Mouse (Mus musculus): ENCODE results near the gene Pdzk1ip1. TPM values are rescaled to one million over a fixed set of nuclear protein-coding genes. Genes with fewer than 3 reads are reported as not detected.

Pdzk1ip1 gene
- polyA plus RNA-seq, 1 experiment from 2014 or later = 161 TPM

DNA sequence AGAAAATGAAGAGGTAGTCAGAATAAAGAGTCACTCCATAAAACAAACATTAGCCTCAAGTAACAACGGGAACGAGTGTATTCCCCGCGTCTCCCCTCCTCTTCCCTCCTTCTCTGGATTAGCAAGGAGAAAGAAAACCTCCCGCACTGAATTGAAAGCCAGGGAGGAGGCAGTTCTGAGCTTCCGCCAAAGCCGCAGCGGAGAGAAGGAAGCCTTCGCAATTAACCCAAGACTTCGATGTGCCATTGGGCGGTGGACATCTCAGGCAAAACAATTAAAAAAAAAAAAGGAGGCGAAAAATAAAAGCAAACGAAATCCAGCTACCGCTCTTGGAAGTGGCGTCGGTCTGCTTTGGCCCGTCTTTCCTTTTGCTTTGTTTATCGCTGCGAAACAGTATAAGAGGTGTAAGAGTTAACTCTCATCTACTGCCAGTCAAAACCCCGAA, 30.2 kb upstream of the Pdzk1ip1 start:
- H3K4me1 ChIP-seq = peaks cover 28% of the 10 kb centered on the region
- under 1% methylated on average over 20 of the region's 20 CpGs for WGBS
- peak overlapping the region; percentile 47 for H3K4me3 ChIP-seq (replicated peaks)
- no peak for ATAC-seq (replicated peaks; ENCODE audit: low FRiP score)
- H3K36me3 ChIP-seq = no peaks in the 10 kb centered on the region
- H3K9ac ChIP-seq = no peak overlapping the region
- peak overlapping the region; percentile 75 for H3K27ac ChIP-seq
- peaks cover 98% of the 10 kb centered on the region for H3K27me3 ChIP-seq
- H3K9me3 ChIP-seq (replicated peaks) = no peaks in the 10 kb centered on the region
- H3K4me2 ChIP-seq = peak overlapping the region; percentile 74; the same call in 1 of the 2 replicates

DNA sequence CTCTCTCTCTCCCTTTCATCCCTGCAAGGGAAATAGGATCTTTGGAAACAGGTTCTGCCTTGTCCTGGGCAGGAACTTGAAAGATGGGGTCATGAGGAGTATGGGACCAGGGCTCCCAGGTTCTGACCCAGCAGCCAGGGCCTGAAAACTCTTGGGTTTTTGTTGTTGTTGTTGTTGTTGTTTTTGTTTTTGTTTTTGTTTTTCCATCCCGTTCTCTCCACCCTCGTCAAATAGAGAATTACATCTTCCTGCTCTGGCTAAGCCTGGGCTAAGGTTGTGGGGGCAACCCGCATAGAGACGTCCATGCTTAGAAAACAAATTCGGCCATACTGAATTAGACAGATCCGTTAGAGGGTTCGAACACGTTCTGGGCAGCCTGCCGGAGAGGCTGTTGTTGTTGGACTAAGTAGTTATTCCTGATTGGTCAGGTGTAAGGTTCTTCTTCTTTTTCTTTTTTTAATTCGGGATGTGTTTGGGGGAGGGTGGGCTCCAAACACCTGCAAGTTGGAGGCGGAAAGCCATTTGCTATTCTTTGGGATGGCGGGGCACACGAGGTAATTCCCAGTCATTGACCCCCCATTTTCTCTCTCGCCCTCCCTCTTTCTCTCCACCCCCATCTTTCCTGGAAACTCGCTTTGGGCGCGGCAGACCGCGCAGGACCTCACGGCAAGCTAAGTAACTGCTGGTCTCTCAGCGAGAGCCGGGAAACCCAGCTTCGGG, 29.5 kb upstream of the Pdzk1ip1 start:
- Histone ChIP-seq H3K27me3 (peaks cover 99% of the 10 kb centered on the region), H3K36me3 (no peaks in the 10 kb centered on the region), H3K9ac (no peak overlapping the region), H3K4me1 (peaks cover 35% of the 10 kb centered on the region), H3K27ac (peak overlapping the region; percentile 75; the same call in 1 of the 2 replicates), H3K4me2 (peak overlapping the region; percentile 74), H3K4me3 (replicated peaks) (peak overlapping the region; percentile 47), H3K9me3 (replicated peaks) (no peaks in the 10 kb centered on the region)
- WGBS = under 1% methylated on average over 23 of the region's 23 CpGs
- no peak for ATAC-seq (replicated peaks; ENCODE audit: low FRiP score)

DNA sequence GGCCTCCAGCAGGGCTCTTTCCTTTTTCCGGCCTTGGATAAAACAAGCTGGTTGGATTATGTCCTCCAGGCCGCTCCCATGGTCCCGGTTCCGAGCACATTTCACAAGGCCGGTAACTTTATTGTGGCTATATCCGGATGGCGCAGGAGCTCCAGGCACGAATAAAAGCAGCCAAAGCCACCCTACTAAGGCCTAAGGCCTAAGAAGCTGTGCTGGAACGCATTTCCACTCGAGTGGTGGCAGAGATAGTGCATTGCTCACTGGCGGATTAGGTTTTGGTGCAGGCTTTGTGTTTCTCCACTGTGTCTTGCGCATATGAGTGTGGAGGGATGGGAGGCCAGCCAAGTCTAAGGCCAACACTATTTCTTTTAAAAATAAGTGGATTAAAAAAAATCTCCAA, 28.6 kb upstream of the Pdzk1ip1 start:
- WGBS = 18% methylated on average over 12 of the region's 12 CpGs
- Histone ChIP-seq H3K27ac (peak overlapping the region; percentile 23; the same call in 1 of the 2 replicates), H3K4me1 (peaks cover 36% of the 10 kb centered on the region), H3K9ac (0 out of 2 replicates have a peak overlapping the region, but pooled peaks have one; percentile 0), H3K27me3 (peaks cover 99% of the 10 kb centered on the region), H3K4me2 (peak overlapping the region; percentile 74), H3K36me3 (no peaks in the 10 kb centered on the region), H3K4me3 (replicated peaks) (peak overlapping the region; percentile 47), H3K9me3 (replicated peaks) (no peaks in the 10 kb centered on the region)
- no peak for ATAC-seq (replicated peaks; ENCODE audit: low FRiP score)

DNA sequence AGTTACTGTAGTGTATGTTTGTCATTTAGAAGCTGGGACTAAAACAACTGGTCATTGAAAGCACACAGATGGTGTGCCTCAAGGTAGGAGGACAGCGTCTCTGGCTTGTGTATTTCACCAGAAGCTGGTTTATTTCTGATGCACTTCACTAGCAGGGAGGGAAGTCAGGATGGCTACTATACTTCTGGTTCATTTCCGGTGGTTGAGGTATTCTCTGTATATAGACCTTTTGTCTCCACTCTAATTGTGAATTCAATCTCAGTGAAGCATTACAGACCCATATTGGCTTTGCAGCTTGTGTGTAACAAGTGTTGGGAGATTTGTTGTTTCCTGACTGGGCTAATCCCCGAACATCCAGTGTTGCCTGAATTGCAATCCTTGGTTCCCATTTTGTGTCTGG, 27.8 kb upstream of the Pdzk1ip1 start:
- Histone ChIP-seq H3K27ac (no peak overlapping the region), H3K36me3 (no peaks in the 10 kb centered on the region), H3K4me2 (peak overlapping the region; percentile 74), H3K9me3 (replicated peaks) (no peaks in the 10 kb centered on the region), H3K4me1 (peaks cover 36% of the 10 kb centered on the region), H3K9ac (no peak overlapping the region), H3K27me3 (peaks cover 99% of the 10 kb centered on the region), H3K4me3 (replicated peaks) (peak overlapping the region; percentile 47; the same call in 1 of the 2 replicates)
- ATAC-seq (replicated peaks; ENCODE audit: low FRiP score) = no peak
- WGBS = 13% methylated on average over 3 of the region's 3 CpGs

DNA sequence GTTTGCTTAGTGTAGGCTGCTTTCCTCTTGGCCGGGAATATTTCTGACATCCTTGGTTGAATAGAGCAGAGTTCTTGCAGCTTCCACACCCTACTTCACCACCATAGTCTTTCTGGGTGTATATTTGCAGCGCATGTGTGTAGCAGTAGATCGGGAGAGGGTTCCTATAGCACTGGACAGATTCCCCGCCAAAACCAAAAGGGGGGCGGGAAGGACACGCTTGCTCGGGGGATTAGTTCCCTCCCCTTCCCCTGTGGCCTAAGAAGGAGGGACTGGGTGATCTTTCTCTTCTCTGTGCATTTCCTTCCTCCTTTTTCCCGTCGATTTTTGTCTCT, 26.0 kb upstream of the Pdzk1ip1 start:
- no peaks in the 10 kb centered on the region for H3K36me3 ChIP-seq
- H3K27me3 ChIP-seq = peaks cover 96% of the 10 kb centered on the region
- 0% methylated on average over 9 of the region's 9 CpGs for WGBS
- H3K4me2 ChIP-seq = peak overlapping the region; percentile 100
- peak overlapping the region; percentile 58 for H3K4me3 ChIP-seq (replicated peaks)
- peak overlapping the region; percentile 55; the same call in 1 of the 2 replicates for H3K9ac ChIP-seq
- no peak overlapping the region for H3K27ac ChIP-seq
- H3K9me3 ChIP-seq (replicated peaks) = no peaks in the 10 kb centered on the region
- ATAC-seq (replicated peaks; ENCODE audit: low FRiP score) = 0 out of 2 replicates have a peak, but pooled peaks have one; percentile 12
- peaks cover 22% of the 10 kb centered on the region for H3K4me1 ChIP-seq

DNA sequence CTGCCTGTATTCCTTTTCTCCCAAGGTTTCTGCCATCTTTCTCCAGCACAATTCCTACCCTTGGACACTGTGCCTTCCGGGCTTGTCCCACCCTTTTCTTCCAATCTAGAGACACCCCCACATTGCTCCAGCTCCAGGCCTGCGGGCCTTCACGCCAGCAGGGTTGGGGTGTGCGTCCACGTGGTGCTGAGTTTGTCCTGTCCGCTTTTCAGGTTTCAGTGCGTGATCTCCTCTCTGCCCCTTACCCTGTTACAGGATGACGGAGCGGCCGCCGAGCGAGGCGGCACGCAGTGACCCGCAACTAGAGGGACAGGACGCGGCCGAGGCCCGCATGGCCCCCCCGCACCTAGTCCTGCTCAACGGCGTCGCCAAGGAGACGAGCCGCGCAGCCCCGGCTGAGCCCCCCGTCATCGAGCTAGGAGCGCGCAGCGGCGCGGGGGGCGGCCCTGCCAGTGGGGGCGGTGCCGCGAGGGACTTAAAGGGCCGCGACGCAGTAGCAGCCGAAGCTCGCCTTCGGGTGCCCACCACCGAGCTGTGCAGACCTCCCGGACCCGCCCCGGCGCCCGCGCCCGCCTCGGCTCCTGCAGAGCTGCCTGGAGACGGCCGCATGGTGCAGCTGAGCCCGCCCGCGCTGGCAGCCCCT, 25.5 kb upstream of the Pdzk1ip1 start:
- Histone ChIP-seq H3K9ac (peak overlapping the region; percentile 55), H3K4me2 (peak overlapping the region; percentile 100), H3K27ac (no peak overlapping the region), H3K36me3 (no peaks in the 10 kb centered on the region), H3K4me3 (replicated peaks) (peak overlapping the region; percentile 58), H3K4me1 (peaks cover 18% of the 10 kb centered on the region), H3K9me3 (replicated peaks) (no peaks in the 10 kb centered on the region), H3K27me3 (peaks cover 94% of the 10 kb centered on the region)
- peak; percentile 88 for ATAC-seq (replicated peaks; ENCODE audit: low FRiP score)
- WGBS = under 1% methylated on average over 58 of the region's 58 CpGs

DNA sequence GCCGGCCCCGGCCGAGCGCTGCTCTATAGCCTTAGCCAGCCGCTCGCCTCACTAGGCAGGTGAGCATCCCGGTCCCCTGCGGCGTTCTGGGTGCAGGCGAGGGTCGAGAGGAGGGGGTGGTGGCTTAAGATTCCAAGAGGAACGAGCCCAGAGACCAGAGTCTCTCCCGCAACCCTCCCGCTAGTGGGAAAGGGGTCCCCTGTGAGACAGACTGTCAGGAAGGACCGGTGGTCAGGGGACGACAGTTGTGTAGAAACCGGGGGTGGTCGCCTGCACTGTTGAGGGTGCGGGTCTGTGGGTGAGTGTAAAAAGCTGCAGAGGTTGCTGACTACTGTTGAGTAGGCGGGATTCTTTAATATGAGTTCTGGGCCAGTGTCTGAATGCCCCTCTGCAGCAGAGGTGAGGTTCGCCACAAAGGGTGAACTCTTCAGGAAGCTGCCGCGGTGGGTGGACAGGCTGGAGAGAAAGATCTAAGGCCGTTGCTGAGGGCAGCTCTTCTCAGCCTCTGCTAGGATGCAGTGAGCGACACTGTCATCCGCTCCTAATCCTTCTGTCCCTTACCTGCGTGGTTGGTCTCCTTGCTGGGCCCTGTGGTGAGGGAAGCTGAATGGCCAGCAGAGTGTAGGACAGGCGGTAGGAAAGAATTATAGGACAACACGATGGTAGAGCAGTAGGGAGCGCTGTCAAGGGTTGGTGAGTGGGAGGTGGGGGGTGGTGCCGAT, 24.8 kb upstream of the Pdzk1ip1 start:
- H3K27me3 ChIP-seq = peaks cover 91% of the 10 kb centered on the region
- H3K36me3 ChIP-seq = no peaks in the 10 kb centered on the region
- peaks cover 18% of the 10 kb centered on the region for H3K4me1 ChIP-seq
- H3K9ac ChIP-seq = peak overlapping the region; percentile 55
- no peak overlapping the region for H3K27ac ChIP-seq
- no peak for ATAC-seq (replicated peaks; ENCODE audit: low FRiP score)
- H3K4me3 ChIP-seq (replicated peaks) = peak overlapping the region; percentile 58
- no peaks in the 10 kb centered on the region for H3K9me3 ChIP-seq (replicated peaks)
- H3K4me2 ChIP-seq = peak overlapping the region; percentile 100
- WGBS = 2% methylated on average over 31 of the region's 31 CpGs

DNA sequence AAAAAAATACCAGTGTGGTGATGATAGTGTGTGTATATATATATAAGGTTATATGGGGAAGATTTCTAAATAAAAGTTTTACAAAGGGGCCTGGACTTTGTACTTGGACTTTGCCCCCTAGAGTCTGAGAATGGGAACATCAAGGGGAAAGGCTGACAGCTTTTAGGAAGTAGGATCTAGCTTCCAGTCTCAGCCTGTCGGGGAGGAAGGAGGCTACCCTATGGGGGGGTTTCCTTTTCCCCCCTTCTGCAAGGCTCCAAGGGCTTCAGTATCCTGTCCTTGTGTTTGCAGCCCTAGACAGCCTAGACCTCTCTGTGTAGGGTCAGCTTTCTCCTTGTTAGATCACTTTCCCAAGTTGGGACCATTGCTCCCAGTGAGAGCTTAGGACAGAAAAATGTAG, 16.8 kb upstream of the Pdzk1ip1 start:
- Histone ChIP-seq H3K4me1 (no peaks in the 10 kb centered on the region), H3K4me3 (replicated peaks) (no peak overlapping the region), H3K4me2 (no peak overlapping the region), H3K36me3 (no peaks in the 10 kb centered on the region), H3K9ac (no peak overlapping the region), H3K27me3 (peaks cover 16% of the 10 kb centered on the region; the same call in 1 of the 2 replicates), H3K27ac (no peak overlapping the region), H3K9me3 (replicated peaks) (no peaks in the 10 kb centered on the region)
- no peak for ATAC-seq (replicated peaks; ENCODE audit: low FRiP score)
- WGBS = 31% methylated on average over 1 of the region's 1 CpGs

DNA sequence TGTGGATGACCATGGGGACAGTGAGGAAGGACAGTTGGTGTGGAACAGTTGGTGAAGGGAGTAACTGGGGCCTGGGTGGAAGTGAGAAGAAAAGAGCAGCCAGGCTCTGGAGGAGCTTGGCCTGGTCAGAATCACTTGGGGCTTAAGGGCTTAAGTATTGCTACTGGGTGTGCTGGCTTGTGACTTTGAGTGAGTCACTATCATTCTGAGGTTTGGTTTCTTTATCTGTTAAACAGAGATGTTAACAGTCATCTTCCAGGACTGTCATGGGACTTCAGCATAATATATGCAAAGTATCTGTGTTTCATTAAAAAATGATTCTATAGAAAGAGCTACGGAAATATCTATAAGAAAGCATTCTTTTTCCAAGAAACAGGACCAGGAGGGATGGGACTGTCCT, 13.7 kb upstream of the Pdzk1ip1 start:
- H3K4me3 ChIP-seq (replicated peaks) = no peak overlapping the region
- 93% methylated on average over 1 of the region's 1 CpGs for WGBS
- H3K36me3 ChIP-seq = no peaks in the 10 kb centered on the region
- no peak overlapping the region for H3K9ac ChIP-seq
- H3K9me3 ChIP-seq (replicated peaks) = no peaks in the 10 kb centered on the region
- no peak overlapping the region for H3K4me2 ChIP-seq
- no peak for ATAC-seq (replicated peaks; ENCODE audit: low FRiP score)
- 0 out of 2 replicates have a peak, but pooled peaks cover 5% of the 10 kb centered on the region for H3K27me3 ChIP-seq
- peak overlapping the region; percentile 29; the same call in 1 of the 2 replicates for H3K27ac ChIP-seq
- peaks cover 10% of the 10 kb centered on the region for H3K4me1 ChIP-seq

DNA sequence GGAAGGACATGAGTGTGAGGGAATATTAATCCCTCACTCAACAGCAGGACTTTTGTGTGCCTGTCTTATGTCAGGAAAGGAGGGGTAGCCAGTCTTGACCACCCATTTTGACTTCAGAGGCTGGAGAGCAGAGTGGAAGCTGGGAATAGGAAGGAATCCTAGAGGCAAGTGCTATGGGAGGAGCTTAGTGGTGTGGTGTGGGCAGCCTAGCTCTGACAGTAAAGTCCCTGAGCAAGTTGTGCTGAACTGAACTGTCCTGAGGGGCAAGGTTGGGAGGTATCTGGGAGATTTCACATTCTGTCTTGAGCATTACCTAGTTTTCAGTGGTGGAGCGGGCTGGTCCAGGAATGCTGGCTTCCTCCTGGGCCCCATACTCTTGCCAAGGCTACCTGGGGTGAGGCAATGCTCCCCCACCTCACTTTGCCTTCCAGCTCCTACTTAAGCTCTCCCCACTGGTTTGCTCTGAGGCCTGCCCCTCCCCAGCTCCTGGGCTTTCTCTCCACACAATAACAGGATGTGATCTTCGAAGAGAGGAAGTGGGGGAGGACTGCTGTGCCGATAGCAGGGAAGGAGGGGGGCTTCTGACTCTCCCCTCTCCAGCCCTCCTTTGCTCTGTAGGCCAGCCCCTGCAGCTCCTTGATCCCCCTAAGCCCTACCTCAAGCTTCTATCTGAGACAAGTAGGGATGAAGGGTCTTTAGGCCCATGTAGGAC, 13.1 kb upstream of the Pdzk1ip1 start:
- ATAC-seq (replicated peaks; ENCODE audit: low FRiP score) = no peak
- Histone ChIP-seq H3K27me3 (0 out of 2 replicates have a peak, but pooled peaks cover 5% of the 10 kb centered on the region), H3K4me1 (peaks cover 14% of the 10 kb centered on the region), H3K36me3 (no peaks in the 10 kb centered on the region), H3K9ac (no peak overlapping the region), H3K4me2 (no peak overlapping the region), H3K9me3 (replicated peaks) (no peaks in the 10 kb centered on the region), H3K27ac (peak overlapping the region; percentile 29; the same call in 1 of the 2 replicates), H3K4me3 (replicated peaks) (no peak overlapping the region)
- 34% methylated on average over 3 of the region's 3 CpGs for WGBS
